Mouse (Mus musculus): Measurements from ENCODE around the gene Olfr699. TPM values are rescaled to one million over a fixed set of nuclear protein-coding genes. Genes with fewer than 3 reads are reported as not detected.
"Not testable (repeated sequence)": the region's sequence is repeated elsewhere in the genome, so short reads cannot be mapped to it uniquely, and the experiment has no call there.

The Olfr699 gene
- polyA plus RNA-seq (2015; fragmentation: Nextera tagmentation; extraction: Ambion mirVana), result not detected in 2 replicates

- no peak within 1 kb of the TSS for H3K9ac ChIP-seq (replicated peaks)
- DNase-seq (no peak), ATAC-seq (no peak)
- TF ChIP-seq CTCF (IDR thresholded peaks at IDR 0.05; ENCODE audit: low read depth) (no peak), EP300 (IDR thresholded peaks at IDR 0.05; ENCODE audit: low read depth) (no peak)
- no peak within 1 kb of the TSS for H3K4me3 ChIP-seq (ENCODE audit: low read depth, low read length)
- WGBS (ENCODE audit: insufficient replicate concordance), result 43% methylated on average over 1 of the region's 1 CpGs
- H3K27ac ChIP-seq (ENCODE audit: low read depth), result no peak within 1 kb of the TSS
- no peak within 1 kb of the TSS for H3K4me2 ChIP-seq (ENCODE audit: low read depth, low read length)
- H3K9me3 ChIP-seq (ENCODE audit: low read length), result no peaks in the 10 kb centered on the region; the same call in 1 of the 2 replicates
- no peaks in the 10 kb centered on the region for H3K27me3 ChIP-seq (ENCODE audit: insufficient read depth, low read length)
- no peaks in the 10 kb centered on the region for H3K4me1 ChIP-seq (ENCODE audit: insufficient read depth)
- H3K36me3 ChIP-seq (replicated peaks; ENCODE audit: insufficient read depth, low read length), result no peaks in the 10 kb centered on the region
Measured at GRCm38 (mm10) chr7:106793098-106793497, at the start of gene Olfr699. Gene Olfr699 (minus strand): TSS chr7:106793198.

GRCm38 (mm10) chr7:106833793-106834192, 40.8 kb upstream of the Olfr699 start, which contains the start of gene Olfr702:
Gene Olfr702 (minus strand): TSS chr7:106833893.
- H3K36me3 ChIP-seq (replicated peaks; ENCODE audit: insufficient read depth, low read length), result no peaks in the 10 kb centered on the region
- ATAC-seq (no peak), DNase-seq (no peak)
- no peaks in the 10 kb centered on the region for H3K4me1 ChIP-seq (ENCODE audit: insufficient read depth)
- no peak within 1 kb of the TSS for H3K4me2 ChIP-seq (ENCODE audit: low read depth, low read length)
- H3K4me3 ChIP-seq (ENCODE audit: low read depth, low read length), result no peak within 1 kb of the TSS
- no peaks in the 10 kb centered on the region for H3K27me3 ChIP-seq (ENCODE audit: insufficient read depth, low read length)
- H3K9me3 ChIP-seq (ENCODE audit: low read length), result no peaks in the 10 kb centered on the region
- TF ChIP-seq EP300 (IDR thresholded peaks at IDR 0.05; ENCODE audit: low read depth) (no peak), CTCF (IDR thresholded peaks at IDR 0.05; ENCODE audit: low read depth) (no peak)
- no peak within 1 kb of the TSS for H3K27ac ChIP-seq (ENCODE audit: low read depth)
- no peak within 1 kb of the TSS for H3K9ac ChIP-seq (replicated peaks)

DNA sequence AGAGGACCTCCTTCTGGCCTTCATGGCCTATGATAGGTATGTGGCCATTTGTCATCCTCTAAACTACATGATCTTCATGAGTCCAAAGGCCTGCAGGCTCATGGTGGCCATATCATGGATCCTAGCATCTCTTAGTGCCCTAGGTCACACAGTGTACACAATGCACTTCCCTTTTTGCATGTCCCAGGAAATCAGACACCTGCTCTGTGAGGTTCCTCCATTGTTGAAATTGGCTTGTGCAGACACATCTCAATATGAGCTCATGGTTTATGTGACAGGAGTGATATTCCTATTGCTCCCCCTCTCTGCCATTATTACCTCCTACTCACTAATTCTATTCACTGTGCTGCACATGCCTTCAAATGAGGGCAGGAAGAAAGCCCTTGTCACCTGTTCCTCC, 25.4 kb upstream of the Olfr699 start:
- Histone ChIP-seq H3K4me1 (ENCODE audit: insufficient read depth) (no peaks in the 10 kb centered on the region), H3K27me3 (ENCODE audit: insufficient read depth, low read length) (no peaks in the 10 kb centered on the region), H3K4me2 (ENCODE audit: low read depth, low read length) (no peak overlapping the region), H3K4me3 (ENCODE audit: low read depth, low read length) (no peak overlapping the region), H3K27ac (ENCODE audit: low read depth) (no peak overlapping the region), H3K9me3 (ENCODE audit: low read length) (no peaks in the 10 kb centered on the region), H3K36me3 (replicated peaks; ENCODE audit: insufficient read depth, low read length) (no peaks in the 10 kb centered on the region), H3K9ac (replicated peaks) (no peak overlapping the region)
- TF ChIP-seq EP300 (IDR thresholded peaks at IDR 0.05; ENCODE audit: low read depth) (no peak), CTCF (IDR thresholded peaks at IDR 0.05; ENCODE audit: low read depth) (no peak)
- ATAC-seq (no peak), DNase-seq (no peak)

- no peak overlapping the region for H3K9ac ChIP-seq (replicated peaks)
- no peak overlapping the region for H3K4me3 ChIP-seq (ENCODE audit: low read depth, low read length)
- TF ChIP-seq CTCF (IDR thresholded peaks at IDR 0.05; ENCODE audit: low read depth), result peak; percentile 62
- TF ChIP-seq EP300 (IDR thresholded peaks at IDR 0.05; ENCODE audit: low read depth), result no peak
- no peaks in the 10 kb centered on the region for H3K27me3 ChIP-seq (ENCODE audit: insufficient read depth, low read length)
- no peaks in the 10 kb centered on the region for H3K36me3 ChIP-seq (replicated peaks; ENCODE audit: insufficient read depth, low read length)
- H3K27ac ChIP-seq (ENCODE audit: low read depth), result no peak overlapping the region
- DNase-seq (peak; percentile 19), ATAC-seq (no peak)
- no peaks in the 10 kb centered on the region for H3K4me1 ChIP-seq (ENCODE audit: insufficient read depth)
- WGBS (ENCODE audit: insufficient replicate concordance), result 16% methylated on average over 2 of the region's 2 CpGs
- no peaks in the 10 kb centered on the region for H3K9me3 ChIP-seq (ENCODE audit: low read length)
- H3K4me2 ChIP-seq (ENCODE audit: low read depth, low read length), result no peak overlapping the region
Measured at GRCm38 (mm10) chr7:106815775-106816174, 22.8 kb upstream of the Olfr699 start.

DNA sequence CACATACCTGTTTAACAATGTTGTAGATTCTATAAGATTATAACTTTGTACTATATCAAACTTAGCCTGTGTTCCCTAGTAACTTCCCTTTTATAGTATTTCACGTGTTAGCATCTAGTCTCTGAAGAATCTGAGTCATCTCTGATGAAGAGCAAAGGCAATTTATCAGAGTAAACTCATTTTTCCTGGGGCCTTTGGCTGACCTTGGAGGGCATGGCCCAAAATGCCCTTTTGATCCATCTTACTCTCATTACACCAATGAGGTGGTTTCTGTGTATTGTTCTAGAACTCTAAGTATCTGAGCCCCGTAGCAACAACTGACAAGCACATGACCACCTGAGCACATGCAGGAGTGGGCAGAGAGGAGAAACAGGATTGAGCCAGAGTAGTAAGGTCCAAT, 20.8 kb upstream of the Olfr699 start, which contains the start of gene Olfr701:
Gene Olfr701 (plus strand): TSS at position 301 of the 400 bp plus-strand sequence.
- Histone ChIP-seq H3K9ac (replicated peaks) (no peak within 1 kb of the TSS), H3K4me2 (ENCODE audit: low read depth, low read length) (no peak within 1 kb of the TSS), H3K27me3 (ENCODE audit: insufficient read depth, low read length) (no peaks in the 10 kb centered on the region), H3K9me3 (ENCODE audit: low read length) (no peaks in the 10 kb centered on the region), H3K36me3 (replicated peaks; ENCODE audit: insufficient read depth, low read length) (no peaks in the 10 kb centered on the region), H3K27ac (ENCODE audit: low read depth) (no peak within 1 kb of the TSS), H3K4me1 (ENCODE audit: insufficient read depth) (no peaks in the 10 kb centered on the region), H3K4me3 (ENCODE audit: low read depth, low read length) (no peak within 1 kb of the TSS)
- DNase-seq (no peak), ATAC-seq (no peak)
- WGBS (ENCODE audit: insufficient replicate concordance), result 54% methylated on average over 2 of the region's 2 CpGs
- no peak for TF ChIP-seq CTCF (IDR thresholded peaks at IDR 0.05; ENCODE audit: low read depth)
- TF ChIP-seq EP300 (IDR thresholded peaks at IDR 0.05; ENCODE audit: low read depth), result no peak

DNA sequence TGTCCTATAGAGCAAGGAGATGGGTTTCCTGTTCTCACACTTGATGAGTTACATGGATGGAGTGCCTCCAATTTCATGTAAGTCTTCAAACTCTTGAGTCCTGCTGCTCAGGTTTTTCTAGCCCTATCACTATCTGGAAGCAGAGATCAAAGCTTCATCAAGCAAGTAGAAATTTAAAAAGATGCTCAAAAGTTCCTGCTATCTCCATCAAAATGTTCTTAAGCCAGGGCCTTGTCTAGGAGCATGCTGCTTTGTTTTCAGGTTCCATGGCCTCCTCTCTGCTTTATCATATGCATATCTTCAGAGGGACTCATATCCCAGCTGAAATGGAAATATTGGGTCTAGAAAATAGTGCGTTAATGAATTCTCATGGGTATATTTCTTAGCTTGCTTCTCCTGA, 15.7 kb upstream of the Olfr699 start, which contains the start of gene Olfr700:
Gene Olfr700 (minus strand): TSS at position 101 of the 400 bp plus-strand sequence.
- no peak within 1 kb of the TSS for H3K4me2 ChIP-seq (ENCODE audit: low read depth, low read length)
- WGBS (ENCODE audit: insufficient replicate concordance), result 85% methylated on average over 1 of the region's 1 CpGs
- TF ChIP-seq CTCF (IDR thresholded peaks at IDR 0.05; ENCODE audit: low read depth) (no peak), EP300 (IDR thresholded peaks at IDR 0.05; ENCODE audit: low read depth) (no peak)
- H3K9me3 ChIP-seq (ENCODE audit: low read length), result no peaks in the 10 kb centered on the region
- no peak within 1 kb of the TSS for H3K9ac ChIP-seq (replicated peaks)
- no peak for ATAC-seq
- no peak within 1 kb of the TSS for H3K27ac ChIP-seq (ENCODE audit: low read depth)
- DNase-seq, result no peak
- H3K27me3 ChIP-seq (ENCODE audit: insufficient read depth, low read length), result no peaks in the 10 kb centered on the region
- H3K4me3 ChIP-seq (ENCODE audit: low read depth, low read length), result no peak within 1 kb of the TSS
- H3K36me3 ChIP-seq (replicated peaks; ENCODE audit: insufficient read depth, low read length), result no peaks in the 10 kb centered on the region
- H3K4me1 ChIP-seq (ENCODE audit: insufficient read depth), result no peaks in the 10 kb centered on the region

GRCm38 (mm10) chr7:106788330-106788729, 4.7 kb downstream of the Olfr699 start:
- H3K27me3 ChIP-seq (ENCODE audit: insufficient read depth, low read length), result no peaks in the 10 kb centered on the region
- no peaks in the 10 kb centered on the region for H3K4me1 ChIP-seq (ENCODE audit: insufficient read depth)
- TF ChIP-seq CTCF (IDR thresholded peaks at IDR 0.05; ENCODE audit: low read depth) (peak; percentile 30), EP300 (IDR thresholded peaks at IDR 0.05; ENCODE audit: low read depth) (no peak)
- no peaks in the 10 kb centered on the region; the same call in 1 of the 2 replicates for H3K9me3 ChIP-seq (ENCODE audit: low read length)
- ATAC-seq, result no peak
- DNase-seq, result no peak
- no peak overlapping the region for H3K4me3 ChIP-seq (ENCODE audit: low read depth, low read length)
- H3K9ac ChIP-seq (replicated peaks), result no peak overlapping the region
- H3K4me2 ChIP-seq (ENCODE audit: low read depth, low read length), result no peak overlapping the region
- no peak overlapping the region for H3K27ac ChIP-seq (ENCODE audit: low read depth)
- no peaks in the 10 kb centered on the region for H3K36me3 ChIP-seq (replicated peaks; ENCODE audit: insufficient read depth, low read length)

DNA sequence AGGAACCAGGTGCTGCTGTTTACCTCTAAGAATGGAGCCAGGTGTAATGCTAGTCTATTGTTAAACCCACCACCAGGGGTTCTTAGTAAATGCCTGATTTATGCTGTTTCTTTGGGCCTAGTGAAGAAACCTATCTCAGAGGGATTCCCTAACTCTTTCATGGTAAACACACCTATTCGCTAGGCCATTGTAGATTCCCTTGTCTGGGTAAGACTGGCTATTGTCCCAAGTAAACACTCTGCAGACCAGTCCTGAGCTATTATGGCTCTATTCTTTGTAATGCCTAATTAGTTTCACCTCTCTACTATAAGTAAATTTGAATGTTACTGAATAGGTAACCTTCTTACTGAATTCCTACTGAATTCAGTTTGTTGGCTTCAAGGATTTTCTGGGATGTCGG, 32.0 kb downstream of the Olfr699 start:
- not testable (repeated sequence) for H3K27ac ChIP-seq (ENCODE audit: low read depth); H3K36me3 ChIP-seq (replicated peaks; ENCODE audit: insufficient read depth, low read length); H3K4me2 ChIP-seq (ENCODE audit: low read depth, low read length); H3K27me3 ChIP-seq (ENCODE audit: insufficient read depth, low read length); DNase-seq; H3K4me3 ChIP-seq (ENCODE audit: low read depth, low read length); ATAC-seq; H3K4me1 ChIP-seq (ENCODE audit: insufficient read depth); H3K9me3 ChIP-seq (ENCODE audit: low read length); H3K9ac ChIP-seq (replicated peaks)
- WGBS (ENCODE audit: insufficient replicate concordance), result 85% methylated on average over 2 of the region's 2 CpGs

Measured in liver, postnatal 0 days (tissue).